Mouse (Mus musculus): Measurements from ENCODE around the gene Cpne8.

GRCm38 (mm10) chr15:90656521-90656920, 22.7 kb downstream of the Cpne8 start:
- TF ChIP-seq CTCF (IDR thresholded peaks at IDR 0.05; ENCODE audit: low read depth) (no peak), EP300 (IDR thresholded peaks at IDR 0.05; ENCODE audit: low read depth) (no peak)

Measured in liver, embryonic 14.5 days (tissue).